8 mouse cellular contexts compared by ENCODE assay signal in genomic region chr8:106075161-106075862, GRCm38 (mm10). TPM values are rescaled to one million over a fixed set of nuclear protein-coding genes. Genes with fewer than 3 reads are reported as not detected.
DNase-seq lines count a peak whose midpoint lies in the region; ATAC-seq and TF ChIP-seq lines count a peak whose summit lies in the region.

No protein-coding gene starts in this region.

- intact Hi-C loops in heart, postnatal 36 days (cut with DNase I), result no loop called here

- WGBS in heart, postnatal 0 days, result 51% methylated on average over 9 of the region's 9 CpGs

- no peak overlapping the region for H3K4me2 ChIP-seq in heart, postnatal 0 days (ENCODE audit: low read depth, low read length)

- no peaks in the 10 kb centered on the region for H3K27me3 ChIP-seq in heart, postnatal 0 days (ENCODE audit: control insufficient read depth, insufficient read depth, low read length)

- TF ChIP-seq CTCF in heart, postnatal 0 days (IDR thresholded peaks at IDR 0.05; ENCODE audit: low read depth), result peak; percentile 40

- H3K9ac ChIP-seq in heart, postnatal 0 days (replicated peaks; ENCODE audit: low read depth, low read length), result no peak overlapping the region

- no peaks in the 10 kb centered on the region for H3K9me3 ChIP-seq in heart, postnatal 0 days (replicated peaks; ENCODE audit: control insufficient read depth, low read length)

- TF ChIP-seq EP300 in heart, postnatal 0 days (IDR thresholded peaks at IDR 0.05; ENCODE audit: low read depth), result no peak

- 0 out of 2 replicates have a peak overlapping the region, but pooled peaks have one; percentile 43 for H3K27ac ChIP-seq in heart, postnatal 0 days (ENCODE audit: low read depth)

- DNase-seq in heart, postnatal 0 days (ENCODE audit: low spot score), result peak; percentile 47
- no peak for DNase-seq in heart, postnatal 36 days
- peak; percentile 11 for DNase-seq in 3134 (ENCODE audit: extremely low read depth, insufficient read length, low spot score)
- peak; percentile 9 for DNase-seq in NIH3T3 (ENCODE audit: low read depth)
- DNase-seq in retina, postnatal 1 day, result peak; percentile 12
- no peak for DNase-seq in spleen, adult 12 weeks (ENCODE audit: low spot score)
- no peak for DNase-seq in neural tube, embryonic 10.5 days (ENCODE audit: extremely low spot score, low spot score)

- no peak overlapping the region for H3K4me3 ChIP-seq in heart, postnatal 0 days (ENCODE audit: low read depth, low read length)

- peak; percentile 44; the same call in 1 of the 2 replicates for ATAC-seq in heart, postnatal 0 days (ENCODE audit: insufficient read depth, low read depth)
- peak; percentile 73 for ATAC-seq in inflammation-experienced regulatory T-cells, adult 6 months

- H3K36me3 ChIP-seq in heart, postnatal 0 days (replicated peaks; ENCODE audit: control insufficient read depth, insufficient read depth, low read length), result peaks cover 9% of the 10 kb centered on the region; the same call in 1 of the 2 replicates

- H3K4me1 ChIP-seq in heart, postnatal 0 days (ENCODE audit: control insufficient read depth, insufficient read depth), result no peaks in the 10 kb centered on the region

RNA-seq across cellular contexts. Expression of gene Nfatc3, which starts 16.7 kb away (rescaled TPM):
- 26.6 and 28.3 TPM in 2 replicates for total RNA-seq in heart, postnatal 0 days (2014; rRNA removed; ENCODE audit: low replicate concordance)
- 2.0 and 2.4 TPM in 2 replicates for polyA plus RNA-seq in heart, postnatal 0 days (2015; fragmentation: Nextera tagmentation; extraction: Ambion mirVana)
- 10 to 100 TPM; 20.1 to 20.7 TPM for total RNA-seq in heart, postnatal 36 days (2021)
- 10 to 100 TPM; 35.1 to 41.7 (median 37.1) TPM for polyA plus RNA-seq in inflammation-experienced regulatory T-cells, adult 6 months (2017; shearing (Covaris generic))

Comparison
In these comparisons a context has a peak if more than half of its experiments do, and no peak if none do; other contexts are left out.
1. DNase-seq: peak in heart, postnatal 0 days (single experiment), 3134 (single experiment), NIH3T3 (single experiment) and retina, postnatal 1 day (single experiment); none in heart, postnatal 36 days (0 of 2), spleen, adult 12 weeks (single experiment) and neural tube, embryonic 10.5 days (single experiment).